In the genomic region with DNA sequence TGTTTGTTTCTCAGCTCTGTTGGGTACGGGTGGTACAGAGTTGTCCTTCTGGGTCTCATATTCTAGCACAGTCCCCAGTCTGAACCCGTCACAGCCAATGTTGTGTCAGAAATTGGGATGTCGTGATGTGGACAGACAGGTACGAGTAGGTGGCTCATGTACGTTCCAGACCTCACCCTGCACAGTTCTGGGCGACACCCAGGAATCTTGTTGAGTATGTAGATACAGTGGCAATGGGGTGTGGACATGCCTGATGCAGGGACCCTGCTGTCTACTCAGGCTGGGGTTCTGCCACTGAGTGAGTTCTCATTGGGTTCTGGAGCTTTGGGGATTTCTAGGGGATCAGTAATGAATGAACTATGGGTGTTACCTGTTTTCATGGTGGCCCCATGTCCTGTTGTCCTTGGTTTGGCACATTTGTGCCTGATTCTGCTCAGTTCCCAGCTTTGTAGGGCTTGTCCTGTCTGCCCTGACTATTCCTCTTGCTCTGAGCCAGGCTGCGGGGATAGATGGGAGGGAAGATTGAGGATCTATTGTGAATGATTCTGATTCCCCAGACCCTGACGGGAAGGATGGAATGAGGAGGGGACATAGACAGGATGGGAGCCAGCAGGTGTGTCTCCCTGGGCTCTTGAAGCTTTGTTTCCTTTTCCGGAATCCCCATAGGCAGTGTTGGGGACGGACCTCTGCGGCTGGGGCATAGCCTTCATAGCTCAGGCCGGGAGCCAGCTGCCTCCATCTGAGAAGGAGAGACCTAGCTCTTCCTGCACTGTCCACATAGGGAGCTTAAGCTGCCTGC, we compare ENCODE assay signal across 20 mouse cellular contexts. TPM values are rescaled to one million over a fixed set of nuclear protein-coding genes. Genes with fewer than 3 reads are reported as not detected.
DNase-seq lines count a peak whose midpoint lies in the region; ATAC-seq and TF ChIP-seq lines count a peak whose summit lies in the region.
"Had no signal": no experiment of that assay in that cellular context is flagged by ENCODE, and none has a peak within 500 bp of the region (broad histone marks: within the 10 kb centered on the region; RNA-seq: fewer than 3 reads in every experiment).

No protein-coding gene starts in this region.

- TF ChIP-seq CTCF in E14TG2a.4 (conservative IDR thresholded peaks at IDR 0.05; ENCODE audit: low read length) (no peak), ES-Bruce4 (IDR thresholded peaks at IDR 0.05; ENCODE audit: low read depth, low read length) (no peak)

- H3K4me1 ChIP-seq in heart, embryonic 12.5 days (replicated peaks), result peaks cover 42% of the 10 kb centered on the region
- H3K4me1 ChIP-seq in E14TG2a.4 (replicated peaks; ENCODE audit: low read depth, low read length), result peaks cover 86% of the 10 kb centered on the region
- peaks cover 15% of the 10 kb centered on the region for H3K4me1 ChIP-seq in ES-Bruce4 (ENCODE audit: control insufficient read depth, insufficient read depth, low read length)
- peaks cover 36% of the 10 kb centered on the region for H3K4me1 ChIP-seq in stomach, embryonic 16.5 days (ENCODE audit: control insufficient read depth, insufficient read depth, low read length)
- H3K4me1 ChIP-seq in hindbrain, embryonic 10.5 days (replicated peaks), result peaks cover 33% of the 10 kb centered on the region

- no peaks in the 10 kb centered on the region; the same call in 1 of the 2 replicates for H3K9me3 ChIP-seq in heart, embryonic 12.5 days (replicated peaks)
- H3K9me3 ChIP-seq in E14TG2a.4 (ENCODE audit: low read length) (no peaks in the 10 kb centered on the region), ES-Bruce4 (replicated peaks; ENCODE audit: control insufficient read depth, insufficient read depth, low read length, poor library complexity, severe bottlenecking) (no peaks in the 10 kb centered on the region)
- H3K9me3 ChIP-seq in stomach, embryonic 16.5 days (replicated peaks; ENCODE audit: control insufficient read depth, low read length), result no peaks in the 10 kb centered on the region
- H3K9me3 ChIP-seq in hindbrain, embryonic 10.5 days, result no peaks in the 10 kb centered on the region
- H3K9me3 ChIP-seq: embryonic facial prominence, embryonic 13.5 days; forebrain, embryonic 13.5 days; heart, embryonic 13.5 days had no signal

- DNase-seq in heart, adult 11 months, result peak; percentile 83
- no peak for DNase-seq in hindbrain, embryonic 10.5 days (ENCODE audit: low spot score)
- DNase-seq in B cell, adult 2 months, result no peak
- DNase-seq: cerebellum, adult 11 months; cerebellum, adult 8-10 months; cerebellum, postnatal 25 days; forebrain, postnatal 0 days; gastrocnemius, postnatal 14 days; heart, postnatal 10 days; kidney, adult 2 months had no signal

- TF ChIP-seq EP300 in ES-Bruce4 (IDR thresholded peaks at IDR 0.05; ENCODE audit: insufficient read depth, low read depth, low read length), result peak; percentile 64; the same call in 1 of the 2 replicates

- peaks cover 18% of the 10 kb centered on the region; the same call in 1 of the 2 replicates for H3K36me3 ChIP-seq in heart, embryonic 12.5 days
- H3K36me3 ChIP-seq in E14TG2a.4 (ENCODE audit: insufficient read depth, low read length) (0 out of 2 replicates have a peak, but pooled peaks cover 4% of the 10 kb centered on the region), ES-Bruce4 (ENCODE audit: control insufficient read depth, insufficient read depth, low read length, poor library complexity, severe bottlenecking) (no peaks in the 10 kb centered on the region)
- H3K36me3 ChIP-seq in stomach, embryonic 16.5 days (ENCODE audit: control insufficient read depth, insufficient read depth, low read length), result no peaks in the 10 kb centered on the region
- H3K36me3 ChIP-seq in hindbrain, embryonic 10.5 days, result 0 out of 2 replicates have a peak, but pooled peaks cover 4% of the 10 kb centered on the region

- no peak overlapping the region for H3K4me2 ChIP-seq in heart, embryonic 12.5 days
- no peak overlapping the region for H3K4me2 ChIP-seq in stomach, embryonic 16.5 days (ENCODE audit: low read depth, low read length)
- H3K4me2 ChIP-seq: embryonic facial prominence, embryonic 13.5 days; forebrain, embryonic 13.5 days; heart, embryonic 13.5 days; hindbrain, embryonic 14.5 days had no signal

- no peak overlapping the region for H3K27ac ChIP-seq in heart, embryonic 12.5 days (ENCODE audit: poor library complexity, severe bottlenecking)
- H3K27ac ChIP-seq in ES-Bruce4 (ENCODE audit: insufficient read depth, low read length), result peak overlapping the region; percentile 64
- H3K27ac ChIP-seq in stomach, embryonic 16.5 days (ENCODE audit: low read length), result peak overlapping the region; percentile 32
- H3K27ac ChIP-seq in hindbrain, embryonic 10.5 days, result no peak overlapping the region
- H3K27ac ChIP-seq: embryonic facial prominence, embryonic 13.5 days; forebrain, embryonic 13.5 days; heart, embryonic 13.5 days; hindbrain, embryonic 14.5 days had no signal

- 80% methylated on average over 12 of the region's 12 CpGs for WGBS in heart, embryonic 12.5 days
- 78% methylated on average over 12 of the region's 12 CpGs for WGBS in stomach, embryonic 16.5 days
- 87% methylated on average over 12 of the region's 12 CpGs for WGBS in hindbrain, embryonic 10.5 days

- no peak overlapping the region for H3K4me3 ChIP-seq in heart, embryonic 12.5 days
- peak overlapping the region; percentile 50 for H3K4me3 ChIP-seq in E14TG2a.4 (replicated peaks; ENCODE audit: low read length)
- peak overlapping the region; percentile 26; the same call in 1 of the 2 replicates for H3K4me3 ChIP-seq in ES-Bruce4 (ENCODE audit: low read depth, low read length)
- H3K4me3 ChIP-seq in stomach, embryonic 16.5 days (replicated peaks; ENCODE audit: low read length), result no peak overlapping the region
- H3K4me3 ChIP-seq in hindbrain, embryonic 10.5 days, result no peak overlapping the region
- H3K4me3 ChIP-seq: embryonic facial prominence, embryonic 13.5 days; forebrain, embryonic 13.5 days; heart, embryonic 13.5 days had no signal

- no peak for TF ChIP-seq POLR2A in ES-Bruce4 (IDR thresholded peaks at IDR 0.05; ENCODE audit: insufficient read depth, low read length)

- ATAC-seq in heart, embryonic 12.5 days (ENCODE audit: insufficient number of reproducible peaks, low FRiP score), result no peak
- ATAC-seq in stomach, embryonic 16.5 days (ENCODE audit: insufficient read depth, low FRiP score), result no peak
- ATAC-seq: CD4-positive, CD25-positive, alpha-beta regulatory T cell, adult 4 months; forebrain, embryonic 13.5 days; forebrain, postnatal 0 days; intestine, embryonic 16.5 days had no signal

- H3K9ac ChIP-seq in heart, embryonic 12.5 days, result no peak overlapping the region
- H3K9ac ChIP-seq in ES-Bruce4 (ENCODE audit: low read depth, poor library complexity, severe bottlenecking), result no peak overlapping the region
- H3K9ac ChIP-seq in stomach, embryonic 16.5 days (ENCODE audit: low read length), result no peak overlapping the region
- H3K9ac ChIP-seq: embryonic facial prominence, embryonic 13.5 days; forebrain, embryonic 13.5 days; forebrain, postnatal 0 days; heart, embryonic 13.5 days; hindbrain, embryonic 14.5 days had no signal

- no peaks in the 10 kb centered on the region for H3K27me3 ChIP-seq in heart, embryonic 12.5 days (replicated peaks)
- H3K27me3 ChIP-seq in E14TG2a.4 (ENCODE audit: insufficient read depth, low read length) (no peaks in the 10 kb centered on the region), ES-Bruce4 (ENCODE audit: control insufficient read depth, insufficient read depth, low read length, poor library complexity, severe bottlenecking) (no peaks in the 10 kb centered on the region)
- H3K27me3 ChIP-seq in stomach, embryonic 16.5 days (ENCODE audit: control insufficient read depth, insufficient read depth, low read length), result no peaks in the 10 kb centered on the region
- no peaks in the 10 kb centered on the region for H3K27me3 ChIP-seq in hindbrain, embryonic 10.5 days (ENCODE audit: insufficient read depth, poor library complexity, severe bottlenecking)
- H3K27me3 ChIP-seq: embryonic facial prominence, embryonic 13.5 days; forebrain, embryonic 13.5 days; heart, embryonic 13.5 days had no signal

RNA-seq across cellular contexts. Expression of a gene that starts 11.5 kb away (rescaled TPM):
- polyA plus RNA-seq in heart, embryonic 12.5 days (2016; fragmentation: Nextera tagmentation; extraction: Ambion mirVana), result 31.9 and 32.1 TPM in 2 replicates
- 51.2 and 54.8 TPM in 2 replicates for polyA plus RNA-seq in ES-Bruce4 (2011; ENCODE audit: insufficient read depth, insufficient read length, low read depth, missing spikeins)
- polyA plus RNA-seq in stomach, embryonic 16.5 days (2015; fragmentation: Nextera tagmentation; extraction: Ambion mirVana), result 31.3 and 32.2 TPM in 2 replicates
- 21.9 and 24.2 TPM in 2 replicates for polyA plus RNA-seq in hindbrain, embryonic 10.5 days (2016; fragmentation: Nextera tagmentation; extraction: Ambion mirVana)

Comparison
In these comparisons a context has a peak if more than half of its experiments do, and no peak if none do; other contexts are left out.
1. H3K27ac ChIP-seq: peak in ES-Bruce4 (single experiment) and stomach, embryonic 16.5 days (single experiment); none in heart, embryonic 12.5 days (single experiment) and hindbrain, embryonic 10.5 days (single experiment).
2. H3K4me3 ChIP-seq: peak in E14TG2a.4 (single experiment) and ES-Bruce4 (single experiment); none in heart, embryonic 12.5 days (single experiment), stomach, embryonic 16.5 days (single experiment) and hindbrain, embryonic 10.5 days (single experiment).